Mouse (Mus musculus): ENCODE measurements around the gene Vmn1r55. TPM values are rescaled to one million over a fixed set of nuclear protein-coding genes. Genes with fewer than 3 reads are reported as not detected.
"Not testable (repeated sequence)": the region's sequence is repeated elsewhere in the genome, so short reads cannot be mapped to it uniquely, and the experiment has no call there.

Vmn1r55 gene
- polyA plus RNA-seq (2015; fragmentation: Nextera tagmentation; extraction: Ambion mirVana) = not detected in 2 replicates

GRCm38 (mm10) chr7:5149570-5149969 is at the start of gene Vmn1r55:
Gene Vmn1r55, minus strand, starts transcription at chr7:5149670.
- H3K4me1 ChIP-seq (replicated peaks); H3K9me3 ChIP-seq; ATAC-seq; H3K9ac ChIP-seq; H3K4me2 ChIP-seq (replicated peaks); H3K27me3 ChIP-seq (replicated peaks); H3K4me3 ChIP-seq (replicated peaks); H3K27ac ChIP-seq; H3K36me3 ChIP-seq: not testable (repeated sequence)

DNA sequence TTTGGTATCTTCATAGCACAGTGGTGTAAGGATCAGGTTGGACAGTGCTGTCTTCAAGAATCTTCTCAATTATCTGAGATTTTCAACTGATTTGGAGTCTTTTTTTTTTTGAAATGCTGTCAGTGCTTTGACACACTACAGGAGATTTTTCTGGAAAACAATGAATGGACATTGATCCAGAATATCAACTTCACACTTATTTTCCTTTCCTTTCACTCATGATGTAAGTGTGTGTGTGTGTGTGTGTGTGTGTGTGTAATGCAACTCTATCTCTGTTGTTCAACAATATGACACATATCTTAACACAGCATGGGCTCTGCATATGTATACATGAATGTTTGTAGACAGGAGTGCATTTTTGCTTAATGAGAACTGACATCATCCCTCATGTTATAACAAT is 47.2 kb upstream of the Vmn1r55 start, which contains the start of gene Vmn1r56:
TSS of gene Vmn1r56 (minus strand) at position 101 of the 400 bp plus-strand sequence.
- H3K36me3 ChIP-seq; H3K27ac ChIP-seq; H3K27me3 ChIP-seq (replicated peaks); H3K4me3 ChIP-seq (replicated peaks); H3K4me2 ChIP-seq (replicated peaks); H3K9me3 ChIP-seq; H3K4me1 ChIP-seq (replicated peaks); ATAC-seq; H3K9ac ChIP-seq: not testable (repeated sequence)

DNA sequence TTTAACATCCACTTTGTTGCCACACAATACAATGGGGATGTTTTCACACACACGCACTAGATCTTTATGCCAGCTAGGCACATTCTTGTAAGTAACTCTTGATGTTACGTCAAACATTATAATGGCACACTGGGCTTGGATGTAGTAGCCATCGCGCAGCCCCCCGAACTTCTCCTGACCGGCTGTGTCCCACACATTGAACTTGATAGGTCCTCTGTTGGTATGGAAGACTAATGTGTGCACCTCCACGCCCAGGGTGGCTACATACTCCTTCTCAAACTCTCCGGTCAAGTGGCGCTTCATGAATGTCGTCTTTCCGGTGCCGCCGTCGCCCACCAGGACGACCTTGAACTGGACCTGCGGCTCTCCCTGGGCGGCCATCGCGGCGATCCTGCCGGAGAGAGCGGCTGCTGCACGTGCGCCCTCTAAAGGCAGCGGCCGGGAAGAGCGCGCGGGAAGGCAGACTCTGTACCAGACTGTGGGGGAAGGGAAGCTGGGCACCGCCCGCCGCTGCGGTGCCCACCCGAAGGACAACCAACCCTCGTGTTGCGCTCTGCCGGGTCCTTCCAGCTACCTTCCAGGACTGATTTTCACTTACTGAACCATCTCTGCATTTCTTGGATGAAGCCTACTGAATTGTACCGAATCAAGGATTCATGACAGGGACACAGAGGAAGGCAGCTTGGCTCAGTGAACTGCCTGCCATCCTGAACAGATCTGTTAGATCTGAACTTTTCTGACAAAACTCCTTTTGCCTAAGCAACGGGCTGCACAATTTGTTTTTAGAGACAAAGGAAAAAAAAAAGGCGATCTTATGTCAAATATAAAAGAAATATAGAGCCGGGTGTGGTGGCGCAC is 23.7 kb downstream of the Vmn1r55 start, which contains the start of gene Rasl2-9:
TSS of gene Rasl2-9 (minus strand) at position 402 of the 858 bp plus-strand sequence.
- Histone ChIP-seq H3K4me3 (replicated peaks) (peak within 1 kb of the TSS; percentile 34), H3K27ac (no peak within 1 kb of the TSS), H3K4me2 (replicated peaks) (peak within 1 kb of the TSS; percentile 83), H3K27me3 (replicated peaks) (no peaks in the 10 kb centered on the region), H3K4me1 (replicated peaks) (no peaks in the 10 kb centered on the region), H3K36me3 (no peaks in the 10 kb centered on the region), H3K9me3 (no peaks in the 10 kb centered on the region), H3K9ac (0 out of 2 replicates have a peak within 1 kb of the TSS, but pooled peaks have one; percentile 32)
- ATAC-seq = peak; percentile 96
- 18% methylated on average over 42 of the region's 42 CpGs for WGBS

GRCm38 (mm10) chr7:5125078-5125477 is 24.4 kb downstream of the Vmn1r55 start:
- peak overlapping the region; percentile 34; the same call in 1 of the 2 replicates for H3K4me3 ChIP-seq (replicated peaks)
- 0 out of 2 replicates have a peak overlapping the region, but pooled peaks have one; percentile 83 for H3K4me2 ChIP-seq (replicated peaks)
- WGBS = 83% methylated on average over 8 of the region's 8 CpGs
- no peaks in the 10 kb centered on the region for H3K9me3 ChIP-seq
- H3K4me1 ChIP-seq (replicated peaks) = no peaks in the 10 kb centered on the region
- H3K36me3 ChIP-seq = no peaks in the 10 kb centered on the region
- H3K27me3 ChIP-seq (replicated peaks) = no peaks in the 10 kb centered on the region
- no peak for ATAC-seq
- no peak overlapping the region for H3K9ac ChIP-seq
- no peak overlapping the region for H3K27ac ChIP-seq

DNA sequence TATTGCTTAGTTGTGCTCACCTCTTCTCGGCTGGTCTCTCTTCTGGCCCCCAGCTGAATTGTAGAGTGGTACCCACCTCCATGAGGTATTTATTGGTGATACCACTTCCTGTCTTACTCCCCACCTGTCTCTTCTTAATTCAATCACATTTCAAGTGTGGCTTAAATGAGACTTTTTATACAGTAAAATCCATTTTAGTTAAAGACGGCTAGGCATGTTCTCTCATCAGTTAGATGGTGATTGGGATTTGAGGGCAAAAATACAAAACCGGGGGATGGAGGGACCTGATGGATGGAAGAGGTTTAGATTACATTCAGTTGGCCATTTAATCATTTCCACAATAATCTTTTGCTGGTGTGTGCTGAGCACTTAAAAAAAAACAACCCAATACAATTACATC is 32.6 kb downstream of the Vmn1r55 start, which contains the start of gene Rfpl4:
TSS of gene Rfpl4 (minus strand) at position 101 of the 400 bp plus-strand sequence.
- 85% methylated on average over 3 of the region's 3 CpGs for WGBS
- ATAC-seq = no peak

GRCm38 (mm10) chr7:5112701-5113100 is 36.8 kb downstream of the Vmn1r55 start:
- no peak for ATAC-seq
- Histone ChIP-seq H3K4me1 (replicated peaks) (no peaks in the 10 kb centered on the region), H3K36me3 (no peaks in the 10 kb centered on the region), H3K9ac (no peak overlapping the region), H3K9me3 (no peaks in the 10 kb centered on the region), H3K4me3 (replicated peaks) (no peak overlapping the region), H3K27me3 (replicated peaks) (no peaks in the 10 kb centered on the region), H3K4me2 (replicated peaks) (no peak overlapping the region), H3K27ac (no peak overlapping the region)
- 52% methylated on average over 3 of the region's 3 CpGs for WGBS

More for the DNA sequence above, 32.6 kb downstream of the Vmn1r55 start, which contains the start of gene Rfpl4:
- H3K9ac ChIP-seq = no peak within 1 kb of the TSS
- H3K9me3 ChIP-seq = no peaks in the 10 kb centered on the region
- no peaks in the 10 kb centered on the region for H3K4me1 ChIP-seq (replicated peaks)
- H3K36me3 ChIP-seq = no peaks in the 10 kb centered on the region
- no peaks in the 10 kb centered on the region for H3K27me3 ChIP-seq (replicated peaks)
- no peak within 1 kb of the TSS for H3K4me3 ChIP-seq (replicated peaks)
- H3K4me2 ChIP-seq (replicated peaks) = no peak within 1 kb of the TSS
- no peak within 1 kb of the TSS for H3K27ac ChIP-seq

DNA sequence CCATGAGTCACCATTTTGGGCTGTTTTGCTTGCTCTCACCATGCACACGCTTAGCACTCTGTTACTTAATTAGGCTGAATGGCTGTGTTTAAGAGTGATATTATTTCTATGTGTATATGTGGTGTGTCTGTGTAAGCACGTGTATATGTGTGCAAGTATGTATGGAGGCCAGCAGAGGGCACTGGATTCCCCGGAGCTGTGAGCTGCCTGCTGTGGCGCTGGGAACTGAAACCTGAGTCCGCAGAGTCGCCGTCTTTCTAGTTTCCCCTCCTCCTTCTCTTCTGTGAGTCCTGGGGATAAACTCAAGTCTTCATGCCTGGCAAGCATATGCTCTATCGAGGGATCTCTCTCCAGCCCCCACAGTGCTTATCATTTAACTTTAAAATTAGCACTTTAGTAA is 40.2 kb downstream of the Vmn1r55 start:
- H3K4me1 ChIP-seq (replicated peaks) = no peaks in the 10 kb centered on the region
- H3K27ac ChIP-seq = no peak overlapping the region
- no peak overlapping the region for H3K4me3 ChIP-seq (replicated peaks)
- H3K9me3 ChIP-seq = no peaks in the 10 kb centered on the region
- no peaks in the 10 kb centered on the region for H3K36me3 ChIP-seq
- ATAC-seq = no peak
- 78% methylated on average over 8 of the region's 8 CpGs for WGBS
- no peak overlapping the region for H3K9ac ChIP-seq
- H3K27me3 ChIP-seq (replicated peaks) = no peaks in the 10 kb centered on the region
- no peak overlapping the region for H3K4me2 ChIP-seq (replicated peaks)

DNA sequence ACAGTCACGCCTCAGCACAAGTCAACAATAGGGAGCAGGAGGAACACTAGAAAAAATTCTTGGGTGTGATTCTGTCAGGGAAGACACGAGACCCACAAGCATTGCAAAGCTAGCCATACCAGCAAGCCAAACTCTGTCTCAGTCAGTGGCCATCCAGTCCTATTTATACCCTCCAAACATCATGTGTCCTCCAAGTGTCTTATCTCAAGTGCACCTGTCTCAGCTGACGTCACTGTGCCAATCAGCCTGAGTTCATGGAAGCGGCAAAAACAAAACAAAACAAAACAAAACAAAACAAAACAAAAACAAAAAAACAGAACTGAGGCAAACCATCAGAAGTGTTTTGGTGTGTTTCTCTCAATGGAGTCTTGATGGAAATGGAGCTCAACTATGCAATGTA is 41.2 kb downstream of the Vmn1r55 start:
- Histone ChIP-seq H3K27me3 (replicated peaks) (no peaks in the 10 kb centered on the region), H3K4me1 (replicated peaks) (no peaks in the 10 kb centered on the region), H3K27ac (no peak overlapping the region), H3K9me3 (no peaks in the 10 kb centered on the region), H3K4me3 (replicated peaks) (no peak overlapping the region), H3K4me2 (replicated peaks) (no peak overlapping the region), H3K36me3 (no peaks in the 10 kb centered on the region), H3K9ac (no peak overlapping the region)
- WGBS = 74% methylated on average over 4 of the region's 4 CpGs
- ATAC-seq = no peak

DNA sequence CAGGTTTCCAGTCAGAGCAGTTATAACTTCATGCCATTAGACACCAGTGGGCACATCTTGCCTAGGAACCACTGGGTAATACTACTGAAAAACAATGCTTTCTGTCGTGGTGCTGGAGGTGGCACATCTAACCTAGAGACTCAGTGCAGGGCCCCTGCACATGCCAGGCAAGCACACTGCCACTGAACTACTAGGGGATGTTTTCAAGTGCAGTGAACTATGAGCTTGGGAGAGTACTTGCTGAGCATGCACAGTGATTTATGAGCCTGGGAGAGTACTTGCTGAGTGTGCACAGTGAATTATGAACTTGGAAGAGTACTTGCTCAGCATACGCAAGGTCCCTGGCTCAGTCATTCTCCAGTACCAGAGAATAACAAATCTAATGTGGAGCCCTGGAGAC is 46.9 kb downstream of the Vmn1r55 start:
- Histone ChIP-seq H3K4me3 (replicated peaks) (no peak overlapping the region), H3K27me3 (replicated peaks) (no peaks in the 10 kb centered on the region), H3K27ac (no peak overlapping the region), H3K9me3 (no peaks in the 10 kb centered on the region), H3K4me2 (replicated peaks) (no peak overlapping the region), H3K4me1 (replicated peaks) (no peaks in the 10 kb centered on the region), H3K9ac (no peak overlapping the region), H3K36me3 (peaks cover 13% of the 10 kb centered on the region; the same call in 1 of the 2 replicates)
- 93% methylated on average over 2 of the region's 2 CpGs for WGBS
- ATAC-seq = no peak

- Histone ChIP-seq H3K9ac (no peak overlapping the region), H3K4me3 (replicated peaks) (no peak overlapping the region), H3K9me3 (no peaks in the 10 kb centered on the region), H3K27me3 (replicated peaks) (no peaks in the 10 kb centered on the region), H3K36me3 (peaks cover 19% of the 10 kb centered on the region), H3K4me1 (replicated peaks) (no peaks in the 10 kb centered on the region), H3K27ac (no peak overlapping the region), H3K4me2 (replicated peaks) (no peak overlapping the region)
- WGBS = 83% methylated on average over 10 of the region's 10 CpGs
- no peak for ATAC-seq
Measured at GRCm38 (mm10) chr7:5101066-5101663, 48.3 kb downstream of the Vmn1r55 start.

- Histone ChIP-seq H3K27me3 (replicated peaks) (no peaks in the 10 kb centered on the region), H3K4me1 (replicated peaks) (no peaks in the 10 kb centered on the region), H3K4me2 (replicated peaks) (no peak overlapping the region), H3K9ac (no peak overlapping the region), H3K27ac (no peak overlapping the region), H3K36me3 (peaks cover 28% of the 10 kb centered on the region), H3K9me3 (no peaks in the 10 kb centered on the region), H3K4me3 (replicated peaks) (no peak overlapping the region)
- 79% methylated on average over 3 of the region's 3 CpGs for WGBS
- ATAC-seq = no peak
Measured at GRCm38 (mm10) chr7:5099796-5100195, 49.7 kb downstream of the Vmn1r55 start.

- peaks cover 35% of the 10 kb centered on the region for H3K36me3 ChIP-seq
- H3K27ac ChIP-seq = no peak overlapping the region
- H3K27me3 ChIP-seq (replicated peaks) = no peaks in the 10 kb centered on the region
- 89% methylated on average over 5 of the region's 5 CpGs for WGBS
- H3K4me1 ChIP-seq (replicated peaks) = no peaks in the 10 kb centered on the region
- ATAC-seq = no peak
- no peak overlapping the region for H3K4me2 ChIP-seq (replicated peaks)
- H3K4me3 ChIP-seq (replicated peaks) = no peak overlapping the region
- H3K9me3 ChIP-seq = no peaks in the 10 kb centered on the region
- no peak overlapping the region for H3K9ac ChIP-seq
Measured at GRCm38 (mm10) chr7:5098769-5099168, 50.7 kb downstream of the Vmn1r55 start.
